Mouse (Mus musculus) forebrain, embryonic 10.5 days (tissue): ENCODE data around the gene Stx12. TPM values are rescaled to one million over a fixed set of nuclear protein-coding genes. Genes with fewer than 3 reads are reported as not detected.

Source experiments
- DNase-seq: peaks from one replicate; pipeline ENCODE4 v3.0.0-alpha.2; 2017; ENCODE audit warnings: low spot score; ENCODE audit errors: extremely low spot score
- H3K27ac ChIP-seq: fragments of 300-500 bp; sonication (generic); 2 replicates; pipeline ENCODE4 v1.5.1; 2016; ENCODE audit warnings: mild to moderate bottlenecking
- H3K27me3 ChIP-seq: fragments of 300-500 bp; sonication (generic); 2 replicates; pipeline ENCODE4 v1.6.1; 2016; ENCODE audit warnings: mild to moderate bottlenecking; ENCODE audit not compliant: poor library complexity, severe bottlenecking
- H3K36me3 ChIP-seq: fragments of 300-500 bp; sonication (generic); replicated peaks from 2 replicates; pipeline ENCODE4 v1.6.1; 2016; ENCODE audit warnings: mild to moderate bottlenecking, moderate library complexity
- H3K4me1 ChIP-seq: fragments of 300-500 bp; sonication (generic); 2 replicates; pipeline ENCODE4 v1.6.1; 2016
- H3K4me3 ChIP-seq: fragments of 300-500 bp; sonication (generic); 2 replicates; pipeline ENCODE4 v1.5.1; 2016; ENCODE audit warnings: mild to moderate bottlenecking, moderate library complexity
- H3K9me3 ChIP-seq: fragments of 300-500 bp; sonication (generic); 2 replicates; pipeline ENCODE4 v1.6.1; 2016; ENCODE audit warnings: mild to moderate bottlenecking, moderate library complexity
- WGBS: fragments of 180-500 bp; shearing (Covaris S2); methylation state at CpG from one replicate; pipeline ENCODE4 v1.1.7; 2016; 5-methylcytosine and 5-hydroxymethylcytosine counted together
- polyA plus RNA-seq: library from polyadenylated mRNA; unstranded; fragments of >200 nt; fragmentation: Nextera tagmentation; extraction: Ambion mirVana; gene quantifications from 2 replicates; pipeline ENCODE4 v1.2.1, GENCODE M21; 2016

Gene Stx12
- polyA plus RNA-seq, 1 experiment from 2014 or later, result 52.8 TPM

- Histone ChIP-seq H3K4me3 (no peak overlapping the region), H3K27me3 (no peaks in the 10 kb centered on the region), H3K4me1 (no peaks in the 10 kb centered on the region), H3K27ac (no peak overlapping the region), H3K9me3 (no peaks in the 10 kb centered on the region), H3K36me3 (no peaks in the 10 kb centered on the region)
- WGBS, result 84% methylated on average over 5 of the region's 5 CpGs
- DNase-seq, result no peak
Observed at GRCm38 (mm10) chr4:132805146-132805545, 79.2 kb downstream of the Stx12 start.

DNA sequence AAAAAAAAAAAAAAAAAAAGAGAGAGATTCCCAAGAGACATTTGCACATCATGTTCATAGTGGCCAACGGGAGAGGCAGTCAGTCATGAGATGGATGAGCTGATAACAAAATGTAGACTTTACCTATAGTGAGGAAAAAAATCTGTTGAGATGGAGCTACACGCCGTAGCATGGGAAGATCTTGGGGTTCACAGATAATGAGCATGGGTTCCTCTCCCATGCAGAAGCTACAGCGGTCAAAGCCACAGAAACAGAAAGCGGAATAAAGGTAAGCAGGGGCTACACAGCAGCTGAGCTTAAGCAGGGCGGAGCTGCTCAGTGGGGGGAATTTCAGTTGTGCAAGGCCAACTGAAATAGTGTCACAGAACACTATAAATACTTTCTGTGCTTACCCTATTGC, 80.0 kb downstream of the Stx12 start:
- no peak overlapping the region for H3K4me3 ChIP-seq
- DNase-seq, result no peak
- WGBS, result 93% methylated on average over 6 of the region's 6 CpGs
- no peak overlapping the region for H3K27ac ChIP-seq
- H3K36me3 ChIP-seq, result no peaks in the 10 kb centered on the region
- no peaks in the 10 kb centered on the region for H3K27me3 ChIP-seq
- no peaks in the 10 kb centered on the region for H3K9me3 ChIP-seq
- H3K4me1 ChIP-seq, result no peaks in the 10 kb centered on the region

DNA sequence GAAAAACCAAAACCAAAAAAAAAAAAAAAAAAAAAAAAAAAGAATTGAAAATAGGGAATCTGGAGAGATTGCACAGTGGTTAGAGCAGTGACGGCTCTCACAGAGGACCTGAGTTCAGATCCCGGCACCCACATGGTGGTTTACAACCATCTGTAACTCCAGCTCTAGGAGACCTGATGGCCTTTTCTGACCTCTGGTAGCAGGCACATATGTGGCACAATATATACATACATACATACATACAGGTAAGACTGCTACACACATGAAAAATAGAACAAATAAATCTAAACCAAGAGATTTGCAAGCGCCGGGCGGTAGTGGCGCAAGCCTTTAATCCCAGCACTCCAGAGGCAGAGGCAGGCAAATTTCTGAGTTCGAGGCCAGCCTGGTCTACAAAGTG, 80.4 kb downstream of the Stx12 start:
- Histone ChIP-seq H3K9me3 (no peaks in the 10 kb centered on the region), H3K27ac (no peak overlapping the region), H3K4me3 (no peak overlapping the region), H3K4me1 (no peaks in the 10 kb centered on the region), H3K36me3 (no peaks in the 10 kb centered on the region), H3K27me3 (no peaks in the 10 kb centered on the region)
- DNase-seq, result no peak
- WGBS, result 95% methylated on average over 7 of the region's 7 CpGs

Other genes starting within 250 kb of the Stx12 start
- gene Eya3, start 245.5 kb downstream of the Stx12 start, polyA plus RNA-seq, result 35.6 and 39.1 TPM in 2 replicates
- gene Xkr8, start 152.0 kb downstream of the Stx12 start, polyA plus RNA-seq, result 4.4 and 5.0 TPM in 2 replicates
- 4.7 and 4.9 TPM in 2 replicates for gene Smpdl3b, start 127.3 kb downstream of the Stx12 start, polyA plus RNA-seq
- 221 and 222 TPM in 2 replicates for gene Rpa2, start 116.2 kb downstream of the Stx12 start, polyA plus RNA-seq
- 0.89 and 0.93 TPM in 2 replicates for gene Themis2, start 88.1 kb downstream of the Stx12 start, polyA plus RNA-seq
- gene Ppp1r8, start 41.3 kb downstream of the Stx12 start, polyA plus RNA-seq, result 85.0 and 88.9 TPM in 2 replicates
- 29.7 and 32.2 TPM in 2 replicates for gene Fam76a, start 38.0 kb upstream of the Stx12 start, polyA plus RNA-seq
- gene Fgr, start 89.6 kb upstream of the Stx12 start, polyA plus RNA-seq, result 0.06 and 0.11 TPM in 2 replicates
- 5.8 and 7.4 TPM in 2 replicates for gene Ahdc1, start 126.8 kb upstream of the Stx12 start, polyA plus RNA-seq
- gene Wasf2, start 246.0 kb upstream of the Stx12 start, polyA plus RNA-seq, result 47.4 and 49.1 TPM in 2 replicates